Mouse (Mus musculus): ENCODE data around the gene Ccdc167. TPM values are rescaled to one million over a fixed set of nuclear protein-coding genes. Genes with fewer than 3 reads are reported as not detected.
A peak's percentile ranks its signal among the peaks of the same experiment; 100 is the strongest.

The Ccdc167 gene
- polyA plus RNA-seq, 1 experiment from 2014 or later: 10.7 TPM

- WGBS: 73% methylated on average over 2 of the region's 2 CpGs
- H3K27me3 ChIP-seq: no peaks in the 10 kb centered on the region
- H3K9ac ChIP-seq: no peak overlapping the region
- H3K4me3 ChIP-seq: no peak overlapping the region
- H3K4me2 ChIP-seq: no peak overlapping the region
- ATAC-seq (ENCODE audit: insufficient number of reproducible peaks, low FRiP score, low TSS enrichment, low read depth): no peak
- H3K4me1 ChIP-seq: no peaks in the 10 kb centered on the region
- H3K36me3 ChIP-seq: peaks cover 95% of the 10 kb centered on the region
- H3K9me3 ChIP-seq: no peaks in the 10 kb centered on the region
- H3K27ac ChIP-seq: 0 out of 2 replicates have a peak overlapping the region, but pooled peaks have one; percentile 33
Observed at GRCm38 (mm10) chr17:29680174-29680573, 36.7 kb downstream of the Ccdc167 start.

- no peak for ATAC-seq (ENCODE audit: insufficient number of reproducible peaks, low FRiP score, low TSS enrichment, low read depth)
- no peak overlapping the region for H3K4me3 ChIP-seq
- no peaks in the 10 kb centered on the region for H3K27me3 ChIP-seq
- no peak overlapping the region for H3K9ac ChIP-seq
- no peaks in the 10 kb centered on the region for H3K9me3 ChIP-seq
- WGBS: 84% methylated on average over 6 of the region's 6 CpGs
- H3K36me3 ChIP-seq: peaks cover 95% of the 10 kb centered on the region
- no peak overlapping the region for H3K27ac ChIP-seq
- no peaks in the 10 kb centered on the region for H3K4me1 ChIP-seq
- no peak overlapping the region for H3K4me2 ChIP-seq
Observed at GRCm38 (mm10) chr17:29679038-29679767, 37.6 kb downstream of the Ccdc167 start.

GRCm38 (mm10) chr17:29678526-29678925, 38.3 kb downstream of the Ccdc167 start:
- Histone ChIP-seq H3K4me3 (no peak overlapping the region), H3K4me1 (no peaks in the 10 kb centered on the region), H3K9me3 (no peaks in the 10 kb centered on the region), H3K4me2 (no peak overlapping the region), H3K27ac (no peak overlapping the region), H3K9ac (no peak overlapping the region), H3K36me3 (peaks cover 96% of the 10 kb centered on the region), H3K27me3 (no peaks in the 10 kb centered on the region)
- 87% methylated on average over 8 of the region's 8 CpGs for WGBS
- no peak for ATAC-seq (ENCODE audit: insufficient number of reproducible peaks, low FRiP score, low TSS enrichment, low read depth)

GRCm38 (mm10) chr17:29673325-29673724, 43.5 kb downstream of the Ccdc167 start:
- H3K4me1 ChIP-seq: peaks cover 4% of the 10 kb centered on the region; the same call in 1 of the 2 replicates
- peaks cover 76% of the 10 kb centered on the region for H3K36me3 ChIP-seq
- H3K9ac ChIP-seq: no peak overlapping the region
- H3K4me2 ChIP-seq: no peak overlapping the region
- H3K9me3 ChIP-seq: no peaks in the 10 kb centered on the region
- WGBS: 89% methylated on average over 4 of the region's 4 CpGs
- no peaks in the 10 kb centered on the region for H3K27me3 ChIP-seq
- ATAC-seq (ENCODE audit: insufficient number of reproducible peaks, low FRiP score, low TSS enrichment, low read depth): no peak
- no peak overlapping the region for H3K4me3 ChIP-seq
- H3K27ac ChIP-seq: no peak overlapping the region

GRCm38 (mm10) chr17:29671021-29671420, 45.8 kb downstream of the Ccdc167 start:
- H3K4me2 ChIP-seq: no peak overlapping the region
- ATAC-seq (ENCODE audit: insufficient number of reproducible peaks, low FRiP score, low TSS enrichment, low read depth): no peak
- 76% methylated on average over 2 of the region's 2 CpGs for WGBS
- H3K9me3 ChIP-seq: no peaks in the 10 kb centered on the region
- H3K9ac ChIP-seq: no peak overlapping the region
- H3K27ac ChIP-seq: no peak overlapping the region
- H3K4me3 ChIP-seq: no peak overlapping the region
- H3K36me3 ChIP-seq: peaks cover 66% of the 10 kb centered on the region
- H3K27me3 ChIP-seq: no peaks in the 10 kb centered on the region
- H3K4me1 ChIP-seq: peaks cover 4% of the 10 kb centered on the region; the same call in 1 of the 2 replicates

- H3K27ac ChIP-seq: no peak overlapping the region
- H3K36me3 ChIP-seq: peaks cover 60% of the 10 kb centered on the region
- H3K4me3 ChIP-seq: no peak overlapping the region
- peaks cover 4% of the 10 kb centered on the region; the same call in 1 of the 2 replicates for H3K4me1 ChIP-seq
- ATAC-seq (ENCODE audit: insufficient number of reproducible peaks, low FRiP score, low TSS enrichment, low read depth): no peak
- H3K9ac ChIP-seq: no peak overlapping the region
- no peaks in the 10 kb centered on the region for H3K9me3 ChIP-seq
- no peak overlapping the region for H3K4me2 ChIP-seq
- no peaks in the 10 kb centered on the region for H3K27me3 ChIP-seq
Observed at GRCm38 (mm10) chr17:29669936-29670335, 46.9 kb downstream of the Ccdc167 start.

GRCm38 (mm10) chr17:29669030-29669429, 47.8 kb downstream of the Ccdc167 start:
- Histone ChIP-seq H3K4me2 (no peak overlapping the region), H3K36me3 (peaks cover 60% of the 10 kb centered on the region), H3K4me1 (peaks cover 4% of the 10 kb centered on the region; the same call in 1 of the 2 replicates), H3K27me3 (no peaks in the 10 kb centered on the region), H3K4me3 (no peak overlapping the region), H3K9me3 (no peaks in the 10 kb centered on the region), H3K9ac (no peak overlapping the region), H3K27ac (no peak overlapping the region)
- 91% methylated on average over 4 of the region's 4 CpGs for WGBS
- no peak for ATAC-seq (ENCODE audit: insufficient number of reproducible peaks, low FRiP score, low TSS enrichment, low read depth)

GRCm38 (mm10) chr17:29668051-29668986, 48.5 kb downstream of the Ccdc167 start:
- Histone ChIP-seq H3K27ac (peak overlapping the region; percentile 24; the same call in 1 of the 2 replicates), H3K36me3 (peaks cover 56% of the 10 kb centered on the region), H3K4me3 (no peak overlapping the region), H3K9me3 (no peaks in the 10 kb centered on the region), H3K9ac (no peak overlapping the region), H3K27me3 (no peaks in the 10 kb centered on the region), H3K4me2 (no peak overlapping the region), H3K4me1 (peaks cover 4% of the 10 kb centered on the region; the same call in 1 of the 2 replicates)
- 70% methylated on average over 10 of the region's 10 CpGs for WGBS
- no peak for ATAC-seq (ENCODE audit: insufficient number of reproducible peaks, low FRiP score, low TSS enrichment, low read depth)

- H3K27me3 ChIP-seq: no peaks in the 10 kb centered on the region
- H3K9me3 ChIP-seq: no peaks in the 10 kb centered on the region
- 80% methylated on average over 6 of the region's 6 CpGs for WGBS
- no peak overlapping the region for H3K27ac ChIP-seq
- H3K4me2 ChIP-seq: no peak overlapping the region
- H3K36me3 ChIP-seq: peaks cover 28% of the 10 kb centered on the region
- no peak overlapping the region for H3K4me3 ChIP-seq
- peaks cover 7% of the 10 kb centered on the region; the same call in 1 of the 2 replicates for H3K4me1 ChIP-seq
- H3K9ac ChIP-seq: no peak overlapping the region
- ATAC-seq (ENCODE audit: insufficient number of reproducible peaks, low FRiP score, low TSS enrichment, low read depth): no peak
Observed at GRCm38 (mm10) chr17:29662145-29662544, 54.7 kb downstream of the Ccdc167 start.

GRCm38 (mm10) chr17:29660762-29661391, 56.0 kb downstream of the Ccdc167 start:
- WGBS: under 1% methylated on average over 41 of the region's 41 CpGs
- ATAC-seq (ENCODE audit: insufficient number of reproducible peaks, low FRiP score, low TSS enrichment, low read depth): peak; percentile 68
- peaks cover 7% of the 10 kb centered on the region; the same call in 1 of the 2 replicates for H3K4me1 ChIP-seq

GRCm38 (mm10) chr17:29660076-29660761, 56.6 kb downstream of the Ccdc167 start, which contains the start of gene Cmtr1:
Gene Cmtr1, plus strand, starts transcription at chr17:29660595.
- Histone ChIP-seq H3K36me3 (peaks cover 18% of the 10 kb centered on the region), H3K4me3 (peak within 1 kb of the TSS; percentile 78), H3K27ac (peak within 1 kb of the TSS; percentile 90), H3K4me1 (peaks cover 7% of the 10 kb centered on the region; the same call in 1 of the 2 replicates), H3K9me3 (no peaks in the 10 kb centered on the region), H3K27me3 (no peaks in the 10 kb centered on the region), H3K9ac (peak within 1 kb of the TSS; percentile 91), H3K4me2 (peak within 1 kb of the TSS; percentile 85)
- under 1% methylated on average over 34 of the region's 41 CpGs for WGBS
- peak; percentile 94 for ATAC-seq (ENCODE audit: insufficient number of reproducible peaks, low FRiP score, low TSS enrichment, low read depth)

More at GRCm38 (mm10) chr17:29660762-29661391, 56.0 kb downstream of the Ccdc167 start:
- no peaks in the 10 kb centered on the region for H3K27me3 ChIP-seq
- H3K36me3 ChIP-seq: peaks cover 21% of the 10 kb centered on the region
- peak overlapping the region; percentile 78 for H3K4me3 ChIP-seq
- peak overlapping the region; percentile 91 for H3K9ac ChIP-seq
- no peaks in the 10 kb centered on the region for H3K9me3 ChIP-seq
- H3K27ac ChIP-seq: peak overlapping the region; percentile 90
- peak overlapping the region; percentile 85 for H3K4me2 ChIP-seq

All from limb, embryonic 15.5 days (tissue).